ENCODE assay signal across 9 mouse cellular contexts in genomic region chr11:117479007-117479719, GRCm38 (mm10). TPM values are rescaled to one million over a fixed set of nuclear protein-coding genes. Genes with fewer than 3 reads are reported as not detected.
DNase-seq lines count a peak whose midpoint lies in the region; ATAC-seq and TF ChIP-seq lines count a peak whose summit lies in the region.
"Had no signal": no experiment of that assay in that cellular context is flagged by ENCODE, and none has a peak within 500 bp of the region (broad histone marks: within the 10 kb centered on the region; RNA-seq: fewer than 3 reads in every experiment).

No protein-coding gene starts in this region.

- 0 out of 2 replicates have a peak overlapping the region, but pooled peaks have one; percentile 14 for H3K27ac ChIP-seq in ES-E14 (ENCODE audit: insufficient read depth, low read depth, low read length, poor library complexity, severe bottlenecking)
- H3K27ac ChIP-seq in embryonic facial prominence, embryonic 10.5 days (replicated peaks) = peak overlapping the region; percentile 92
- peak overlapping the region; percentile 79 for H3K27ac ChIP-seq in heart, embryonic 10.5 days
- H3K27ac ChIP-seq in neural tube, embryonic 15.5 days (replicated peaks) = peak overlapping the region; percentile 91
- H3K27ac ChIP-seq in liver, postnatal 0 days (ENCODE audit: low read depth) = no peak overlapping the region
- H3K27ac ChIP-seq: macrophage had no signal

- in situ Hi-C loops in ES-E14 (cut with MboI; ENCODE audit: low sequenced_read_pairs in 2 of 2, unreplicated experiment in 2 of 2) = no loop called here

- no peak for TF ChIP-seq CTCF in liver, postnatal 0 days (IDR thresholded peaks at IDR 0.05; ENCODE audit: low read depth)

- peaks cover 3 to 41% of the 10 kb centered on the region in 2 experiments; a peak in 2 of 4 replicates for H3K4me1 ChIP-seq in ES-E14 (ENCODE audit: control insufficient read depth in 2 of 2, insufficient read depth in 2 of 2, low read length in 2 of 2, poor library complexity in 1 of 2)
- H3K4me1 ChIP-seq in embryonic facial prominence, embryonic 10.5 days = peaks cover 77% of the 10 kb centered on the region
- H3K4me1 ChIP-seq in heart, embryonic 10.5 days = peaks cover 32% of the 10 kb centered on the region
- peaks cover 70% of the 10 kb centered on the region for H3K4me1 ChIP-seq in neural tube, embryonic 15.5 days
- H3K4me1 ChIP-seq in liver, postnatal 0 days (ENCODE audit: insufficient read depth) = peaks cover 6% of the 10 kb centered on the region; the same call in 1 of the 2 replicates

- WGBS in embryonic facial prominence, embryonic 10.5 days = 8% methylated on average over 13 of the region's 13 CpGs
- WGBS in heart, embryonic 10.5 days = 11% methylated on average over 13 of the region's 13 CpGs
- 7% methylated on average over 13 of the region's 13 CpGs for WGBS in neural tube, embryonic 15.5 days
- WGBS in liver, postnatal 0 days (ENCODE audit: insufficient replicate concordance) = 17% methylated on average over 13 of the region's 13 CpGs

- H3K9me3 ChIP-seq in ES-E14 (ENCODE audit: control insufficient read depth, insufficient read depth, low read depth, low read length) = no peaks in the 10 kb centered on the region
- peaks cover 7% of the 10 kb centered on the region; the same call in 1 of the 2 replicates for H3K9me3 ChIP-seq in embryonic facial prominence, embryonic 10.5 days
- 0 out of 2 replicates have a peak, but pooled peaks cover 3% of the 10 kb centered on the region for H3K9me3 ChIP-seq in heart, embryonic 10.5 days
- H3K9me3 ChIP-seq in neural tube, embryonic 15.5 days (replicated peaks) = no peaks in the 10 kb centered on the region
- H3K9me3 ChIP-seq in liver, postnatal 0 days (ENCODE audit: low read length) = no peaks in the 10 kb centered on the region

- peak; percentile 71 for ATAC-seq in neural tube, embryonic 15.5 days (ENCODE audit: low FRiP score)
- no peak for ATAC-seq in liver, postnatal 0 days

- peak overlapping the region; percentile 33 for H3K4me2 ChIP-seq in neural tube, embryonic 15.5 days
- no peak overlapping the region for H3K4me2 ChIP-seq in liver, postnatal 0 days (ENCODE audit: low read depth, low read length)

- TF ChIP-seq EP300 in liver, postnatal 0 days (IDR thresholded peaks at IDR 0.05; ENCODE audit: low read depth) = no peak

- H3K27me3 ChIP-seq in embryonic facial prominence, embryonic 10.5 days (replicated peaks; ENCODE audit: low read depth, poor library complexity, severe bottlenecking) = 0 out of 2 replicates have a peak, but pooled peaks cover 3% of the 10 kb centered on the region
- peaks cover 38% of the 10 kb centered on the region for H3K27me3 ChIP-seq in heart, embryonic 10.5 days (ENCODE audit: insufficient read depth, poor library complexity, severe bottlenecking)
- peaks cover 7% of the 10 kb centered on the region; the same call in 1 of the 2 replicates for H3K27me3 ChIP-seq in neural tube, embryonic 15.5 days (replicated peaks)
- peaks cover 29% of the 10 kb centered on the region; the same call in 1 of the 2 replicates for H3K27me3 ChIP-seq in liver, postnatal 0 days (ENCODE audit: insufficient read depth, low read length)

- H3K36me3 ChIP-seq in ES-E14 (ENCODE audit: control insufficient read depth, insufficient read depth, low read length, poor library complexity, severe bottlenecking) = no peaks in the 10 kb centered on the region
- H3K36me3 ChIP-seq in embryonic facial prominence, embryonic 10.5 days (replicated peaks) = no peaks in the 10 kb centered on the region
- no peaks in the 10 kb centered on the region for H3K36me3 ChIP-seq in heart, embryonic 10.5 days
- H3K36me3 ChIP-seq in neural tube, embryonic 15.5 days = no peaks in the 10 kb centered on the region
- no peaks in the 10 kb centered on the region for H3K36me3 ChIP-seq in liver, postnatal 0 days (replicated peaks; ENCODE audit: insufficient read depth, low read length)

- H3K9ac ChIP-seq in ES-E14 (ENCODE audit: insufficient read depth, low read depth, low read length, poor library complexity, severe bottlenecking) = peak overlapping the region; percentile 23; the same call in 1 of the 2 replicates
- peak overlapping the region; percentile 23; the same call in 1 of the 2 replicates for H3K9ac ChIP-seq in neural tube, embryonic 15.5 days (replicated peaks)
- no peak overlapping the region for H3K9ac ChIP-seq in liver, postnatal 0 days (replicated peaks)

- peak; percentile 19 for DNase-seq in 3T3-L1 (ENCODE audit: low read depth, low spot score)
- DNase-seq in ES-E14 (ENCODE audit: low read depth, low spot score) = no peak
- peak; percentile 81 for DNase-seq in embryonic facial prominence, embryonic 10.5 days (ENCODE audit: low spot score)
- no peak for DNase-seq in heart, embryonic 10.5 days (ENCODE audit: low spot score)
- DNase-seq in layer of hippocampus, postnatal 10 days (ENCODE audit: low spot score in 2 of 2) = peak; percentile 49 to 63
- DNase-seq in kidney, adult 18-20 months = no peak
- no peak for DNase-seq in liver, postnatal 0 days

- H3K4me3 ChIP-seq in ES-E14 (ENCODE audit: insufficient read depth in 1 of 2, low read depth in 1 of 2, low read length in 2 of 2, poor library complexity in 1 of 2, severe bottlenecking in 1 of 2) = no peak overlapping the region
- H3K4me3 ChIP-seq in embryonic facial prominence, embryonic 10.5 days = peak overlapping the region; percentile 21
- peak overlapping the region; percentile 1 for H3K4me3 ChIP-seq in heart, embryonic 10.5 days
- no peak overlapping the region for H3K4me3 ChIP-seq in neural tube, embryonic 15.5 days (replicated peaks)
- no peak overlapping the region for H3K4me3 ChIP-seq in liver, postnatal 0 days (ENCODE audit: low read depth, low read length)

TF ChIP-seq in ES-E14, 5 proteins besides CTCF, POLR2A, EP300 and RAD21:
- no peak for TF ChIP-seq MAFK (IDR thresholded peaks at IDR 0.05; ENCODE audit: insufficient read depth, low read depth, low read length)
- TF ChIP-seq ZNF384 (IDR thresholded peaks at IDR 0.05; ENCODE audit: low read depth, low read length) = peak; percentile 27; the same call in 1 of the 2 replicates
- TF ChIP-seq HCFC1 (IDR thresholded peaks at IDR 0.05; ENCODE audit: borderline replicate concordance, insufficient read depth, low read length) = no peak

RNA-seq across cellular contexts. Expression of gene Gm11733, which starts 5.0 kb away (rescaled TPM):
- not detected in 2 replicates for total RNA-seq in ES-E14 (2012; rRNA removed)
- 0.06 TPM in 2 replicates for polyA plus RNA-seq in embryonic facial prominence, embryonic 10.5 days (2016; fragmentation: Nextera tagmentation; extraction: Ambion mirVana)
- polyA plus RNA-seq in heart, embryonic 10.5 days (2016; fragmentation: Nextera tagmentation; extraction: Ambion mirVana) = not detected in 2 replicates
- not detected for total RNA-seq in layer of hippocampus, postnatal 10 days (2021)
- 0.09 TPM in 1 of 2 replicates, not detected in the other for polyA plus RNA-seq in neural tube, embryonic 15.5 days (2015; fragmentation: Nextera tagmentation; extraction: Ambion mirVana)
- polyA plus RNA-seq in liver, postnatal 0 days (2015; fragmentation: Nextera tagmentation; extraction: Ambion mirVana) = not detected in 2 replicates
- polyA plus RNA-seq: macrophage had no signal

Comparison
In these comparisons a context has a peak if more than half of its experiments do, and no peak if none do; other contexts are left out.
1. DNase-seq: peak in 3T3-L1 (single experiment), embryonic facial prominence, embryonic 10.5 days (single experiment) and layer of hippocampus, postnatal 10 days (2 of 2); none in ES-E14 (single experiment), heart, embryonic 10.5 days (single experiment), kidney, adult 18-20 months (single experiment) and liver, postnatal 0 days (single experiment).
2. H3K4me3 ChIP-seq: peak in embryonic facial prominence, embryonic 10.5 days (single experiment) and heart, embryonic 10.5 days (single experiment); none in ES-E14 (0 of 2), neural tube, embryonic 15.5 days (single experiment) and liver, postnatal 0 days (single experiment).